Mouse (Mus musculus) embryo, embryonic 9.5 days (tissue): ENCODE measurements around the gene Plekhf1.

Source experiments
- DNase-seq: peaks from one replicate; pipeline ENCODE4 v3.0.0-alpha.2; 2017; ENCODE audit errors: extremely low spot score

Gene Plekhf1

DNA sequence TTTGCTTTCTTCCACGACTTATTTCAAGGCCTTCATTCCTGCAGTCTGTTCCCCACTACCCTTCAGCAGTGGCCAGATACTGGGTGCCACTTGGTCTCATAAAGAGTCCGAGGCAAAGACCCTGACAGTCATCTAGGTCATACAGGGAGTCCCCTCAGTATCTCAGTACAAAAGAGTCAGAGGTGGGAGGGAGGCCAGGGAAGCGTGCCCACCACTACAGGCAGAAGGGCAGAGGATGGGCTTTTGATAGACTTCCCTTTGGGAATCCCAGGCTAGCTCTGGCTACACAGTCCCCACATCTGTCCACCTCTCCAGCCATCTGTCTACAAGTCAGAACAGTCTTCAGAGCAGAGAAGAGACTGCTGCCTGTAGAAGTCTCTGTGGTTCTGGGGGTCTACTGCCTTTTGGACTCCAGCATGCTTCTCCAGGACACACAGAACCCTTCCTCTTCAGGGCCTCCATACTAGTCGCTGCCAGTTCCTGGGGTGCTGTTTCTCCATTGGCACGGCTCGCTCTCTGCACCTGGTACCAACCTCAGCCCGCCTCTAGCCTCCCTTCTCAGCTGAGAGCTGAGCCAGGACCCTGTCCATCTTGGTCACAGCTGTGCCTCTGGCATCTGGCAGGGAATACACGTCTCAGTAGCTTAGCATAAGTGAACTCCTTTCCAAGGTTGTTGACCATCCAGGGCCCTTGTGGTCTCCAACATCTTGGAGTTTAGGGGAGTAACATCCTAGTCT, 9.0 kb downstream of the Plekhf1 start:
- no peak for DNase-seq

DNA sequence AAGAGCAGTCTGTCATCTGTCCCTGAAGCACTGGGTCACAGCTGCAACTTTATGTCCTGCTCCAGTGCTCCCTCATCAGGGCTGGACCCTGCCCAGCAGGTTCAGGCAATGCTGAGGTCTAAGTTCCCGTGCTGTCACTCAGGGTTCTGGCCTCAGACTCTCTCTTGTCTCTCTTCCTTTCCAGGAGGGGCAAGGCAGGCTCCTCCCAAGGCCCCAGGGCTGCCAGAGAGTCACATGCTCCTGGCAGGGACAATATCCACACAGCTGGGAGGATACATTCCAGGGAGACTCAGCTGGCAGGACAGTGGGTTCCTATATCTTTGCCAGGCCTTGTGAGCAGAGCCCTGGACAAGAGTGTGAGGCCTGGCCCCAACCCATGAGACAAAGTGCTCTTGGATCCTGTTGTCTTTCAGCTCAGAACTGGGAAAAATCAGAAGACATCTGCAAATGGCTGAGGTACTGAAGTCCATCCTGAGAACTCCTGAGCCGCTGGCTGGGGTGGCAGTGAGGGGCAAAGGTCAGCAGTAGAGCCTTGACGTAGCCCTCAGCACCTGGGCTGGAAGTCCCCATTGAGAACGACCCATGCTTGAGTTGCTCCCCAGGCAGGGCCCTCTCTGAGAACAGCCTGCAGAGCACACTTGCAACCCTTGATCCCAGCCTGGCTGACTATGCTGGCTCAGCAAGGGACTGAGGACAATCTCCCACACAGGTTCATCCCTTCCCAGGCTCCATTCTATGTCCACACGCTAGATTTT, 10.2 kb downstream of the Plekhf1 start:
- no peak for DNase-seq

DNA sequence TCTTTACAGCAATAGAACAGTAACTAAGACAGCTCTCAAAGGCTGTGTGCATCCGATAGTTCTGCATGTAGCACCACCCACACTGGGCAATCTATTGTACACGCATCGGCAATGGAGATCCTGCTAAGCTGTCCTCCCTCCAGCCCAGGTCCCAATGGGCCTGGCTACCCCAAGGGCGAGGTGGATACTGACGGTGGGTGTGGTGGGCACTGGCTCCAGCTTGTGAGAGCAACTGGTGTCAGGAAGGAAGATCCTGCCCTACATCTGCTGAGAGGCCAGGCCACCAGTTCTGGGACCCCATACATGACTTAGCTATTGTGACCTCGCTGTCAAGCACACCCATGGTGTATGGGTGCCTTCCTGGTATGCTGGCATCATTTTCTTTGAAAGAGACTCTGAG, 12.1 kb downstream of the Plekhf1 start:
- DNase-seq = no peak

DNA sequence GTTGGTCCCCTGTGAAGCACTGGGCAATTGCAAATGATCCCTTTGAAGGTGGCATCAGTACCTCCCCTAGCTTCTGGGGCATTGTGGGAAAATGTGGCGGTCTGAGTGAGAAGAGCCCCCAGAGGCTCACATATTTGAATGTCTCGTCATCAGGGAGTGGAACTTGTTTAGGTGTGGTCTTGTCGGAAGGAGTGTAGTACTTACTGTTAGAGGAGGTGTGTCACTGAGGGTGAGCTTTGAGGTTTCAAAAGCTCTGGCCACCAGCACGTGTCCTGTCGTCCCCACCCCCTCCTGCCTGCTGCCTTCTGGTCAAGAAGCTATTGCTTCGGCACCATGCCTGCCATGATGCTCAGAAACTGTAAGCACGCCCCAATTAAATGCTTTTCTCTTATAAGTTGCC, 12.5 kb downstream of the Plekhf1 start:
- no peak for DNase-seq

DNA sequence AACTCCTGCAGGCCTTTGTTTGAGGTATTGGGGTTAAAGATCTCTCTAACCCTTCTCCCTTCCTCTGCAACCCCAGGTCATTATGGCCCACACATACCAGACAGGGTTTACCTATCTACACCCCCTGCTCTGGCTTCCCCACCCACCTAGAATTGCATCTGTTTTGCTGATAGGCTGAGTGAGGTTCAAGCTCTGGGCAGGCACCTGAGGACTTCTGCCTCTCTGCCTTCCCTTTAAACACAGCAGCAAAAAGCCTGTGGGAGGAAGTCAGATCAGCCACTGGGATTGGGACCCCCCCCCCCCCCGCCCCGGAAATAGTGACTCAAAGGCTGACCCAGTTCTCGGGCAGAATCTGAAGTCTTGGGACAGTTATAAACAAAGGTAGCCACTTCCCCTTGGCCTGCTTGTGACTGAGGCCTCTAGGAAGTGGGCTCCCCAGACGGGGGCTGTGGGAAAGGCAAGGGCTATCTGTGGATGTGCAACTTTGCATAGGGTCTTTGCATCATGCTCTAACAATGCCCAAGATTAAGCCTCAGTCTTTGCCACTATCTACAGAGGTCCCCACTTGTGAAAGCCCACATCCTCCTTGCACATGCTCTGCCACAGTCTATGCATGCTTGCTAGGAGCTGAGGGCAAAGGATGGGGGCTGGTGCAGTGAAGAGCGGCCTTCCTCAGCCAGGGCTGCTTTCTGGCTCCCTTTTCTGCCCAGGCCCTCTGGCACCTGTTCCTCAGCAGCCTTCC, 13.2 kb downstream of the Plekhf1 start:
- DNase-seq = no peak

DNA sequence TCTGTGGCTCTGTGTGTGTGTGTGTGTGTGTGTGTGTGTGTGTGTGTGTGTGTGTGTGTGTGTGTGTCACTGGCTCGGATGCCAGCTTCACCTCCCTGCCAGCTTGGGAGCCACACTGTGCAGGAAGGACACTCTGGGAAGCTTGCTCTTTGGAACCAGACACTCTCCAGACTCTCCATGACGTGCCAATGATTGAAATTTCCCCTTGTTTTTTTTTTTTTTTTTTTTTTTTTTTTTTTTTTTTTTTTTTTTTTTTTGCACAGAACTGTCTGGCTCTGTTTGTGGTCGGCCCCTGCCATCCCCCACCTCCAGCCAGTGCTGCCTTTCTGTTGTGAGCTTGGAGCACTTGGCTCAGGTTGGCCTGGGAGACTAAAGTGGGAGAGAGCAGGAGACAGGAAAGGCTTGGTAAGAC, 15.2 kb downstream of the Plekhf1 start:
- no peak for DNase-seq

DNA sequence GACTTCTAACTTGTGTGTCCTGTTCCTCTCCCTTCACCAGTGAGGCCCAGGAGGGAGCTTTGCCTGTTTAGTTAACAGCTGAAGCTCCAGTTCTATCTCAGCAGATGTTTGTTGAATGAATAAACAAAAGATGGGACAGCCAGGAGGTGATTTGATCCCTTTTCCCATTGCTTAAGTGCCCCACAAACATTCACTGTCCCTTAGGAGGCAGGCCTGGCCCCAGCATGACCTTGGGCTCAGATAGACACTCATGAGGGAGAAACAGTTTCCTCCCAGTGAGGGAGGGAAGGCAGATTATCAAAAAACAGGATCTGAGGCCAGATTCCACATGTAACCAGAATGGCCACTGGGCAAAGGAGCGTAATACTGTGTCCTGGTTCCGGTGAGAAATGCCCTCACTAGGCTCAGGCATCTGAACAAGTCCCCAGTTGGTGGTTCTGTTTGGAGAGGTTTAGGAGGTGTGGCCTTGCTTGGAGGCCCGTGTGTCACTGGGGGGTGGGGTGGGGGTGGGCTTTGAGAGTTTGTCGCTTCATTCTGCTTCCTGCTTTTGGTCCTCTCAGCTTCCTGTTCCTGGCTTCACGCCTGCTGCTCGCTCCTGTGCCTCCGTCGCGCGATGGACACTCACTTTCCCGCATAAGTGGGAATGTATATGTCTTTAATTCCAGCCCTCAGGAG, 18.2 kb downstream of the Plekhf1 start:
- DNase-seq = no peak

DNA sequence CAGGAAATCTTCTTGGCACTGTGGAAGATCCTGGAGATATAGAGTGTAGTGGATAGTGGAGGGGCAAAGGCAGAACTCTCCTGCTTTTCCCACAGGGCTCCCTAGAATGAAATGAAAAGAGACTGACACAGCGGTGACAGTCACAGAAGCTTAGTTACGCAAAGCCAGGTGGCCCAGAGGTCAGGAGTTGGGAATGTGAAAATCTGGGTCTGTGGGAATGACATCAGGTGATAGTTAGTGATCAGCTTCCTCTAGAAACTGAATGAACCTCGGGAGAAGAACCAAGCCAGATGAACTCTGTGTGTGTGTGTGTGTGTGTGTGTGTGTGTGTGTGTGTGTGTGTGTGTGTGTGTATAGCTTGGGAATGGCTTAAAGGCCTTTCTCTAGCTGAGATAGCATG, 18.8 kb downstream of the Plekhf1 start:
- DNase-seq = no peak

DNA sequence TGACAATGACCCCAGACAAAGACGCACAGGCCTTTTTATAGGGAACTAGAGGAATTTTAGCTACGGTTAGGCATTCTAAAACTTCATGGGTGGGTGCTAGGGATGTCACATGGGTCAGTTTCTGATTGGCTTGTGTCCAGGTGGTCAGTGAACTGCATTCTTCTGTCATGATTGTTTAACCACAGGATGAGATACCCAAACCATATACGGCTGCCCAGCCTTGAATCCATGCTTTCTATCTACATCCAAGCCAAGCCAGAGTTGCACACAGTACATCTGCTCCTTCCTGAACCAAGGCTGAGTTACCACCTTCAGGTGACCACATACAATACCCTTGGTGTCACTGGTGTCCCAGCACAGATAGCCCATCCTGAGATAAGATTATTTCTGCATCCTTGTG, 21.3 kb downstream of the Plekhf1 start:
- no peak for DNase-seq

DNA sequence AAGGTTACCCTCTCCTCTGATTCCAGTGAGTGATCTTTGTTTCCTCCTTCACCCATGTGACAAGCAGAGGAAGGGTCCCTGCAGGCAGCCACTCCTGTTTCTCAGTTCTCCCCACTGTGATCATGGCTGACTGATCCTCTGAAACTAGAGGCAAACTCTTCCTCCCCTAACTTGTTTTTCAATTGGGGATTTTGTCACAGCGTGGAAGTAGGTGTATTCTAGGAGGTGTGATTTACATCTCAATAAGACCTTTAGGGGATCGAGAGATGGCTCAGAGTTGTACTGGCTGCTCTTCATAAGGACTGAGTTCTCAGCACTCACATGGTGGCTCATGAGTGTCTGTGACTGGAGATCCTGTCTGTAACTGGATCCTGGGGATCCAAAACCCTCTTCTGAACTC, 22.0 kb downstream of the Plekhf1 start:
- no peak for DNase-seq

DNA sequence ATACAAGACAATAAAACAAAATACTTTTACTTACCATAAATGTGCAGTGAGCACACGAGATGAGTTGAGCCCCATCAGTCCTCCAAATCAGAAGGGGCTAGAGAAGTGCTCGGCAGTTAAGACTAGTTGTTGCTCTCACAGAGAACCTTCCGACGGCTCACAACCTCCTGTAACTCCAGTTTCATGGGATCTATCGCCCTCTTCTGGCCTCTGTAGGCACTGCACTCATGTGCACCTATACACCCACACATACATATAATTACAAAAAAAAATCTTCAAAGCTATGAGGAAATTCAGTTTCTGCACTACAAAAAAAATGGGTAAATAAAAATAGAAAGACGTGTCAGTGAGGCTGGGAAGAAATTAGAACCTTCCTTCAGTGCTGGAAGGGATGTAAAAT, 23.5 kb downstream of the Plekhf1 start:
- DNase-seq = no peak

DNA sequence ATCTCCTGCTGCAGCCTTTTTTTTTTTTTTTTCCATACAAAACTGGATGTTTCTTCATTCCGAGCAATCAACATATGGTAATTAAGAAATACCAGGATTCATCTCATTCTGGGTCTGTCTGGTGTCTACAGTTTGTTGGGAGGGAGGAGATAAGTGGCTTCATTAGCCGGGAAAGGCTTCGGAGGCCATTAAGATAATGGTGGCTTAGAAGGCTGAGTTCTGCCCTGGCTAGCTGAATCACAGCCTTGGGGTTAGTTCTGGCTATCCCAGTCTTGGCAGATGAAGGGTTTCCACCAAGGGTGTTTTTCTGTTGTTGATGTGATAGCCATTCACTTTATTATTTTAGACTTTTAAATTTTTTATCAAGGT, 26.5 kb downstream of the Plekhf1 start:
- no peak for DNase-seq

DNA sequence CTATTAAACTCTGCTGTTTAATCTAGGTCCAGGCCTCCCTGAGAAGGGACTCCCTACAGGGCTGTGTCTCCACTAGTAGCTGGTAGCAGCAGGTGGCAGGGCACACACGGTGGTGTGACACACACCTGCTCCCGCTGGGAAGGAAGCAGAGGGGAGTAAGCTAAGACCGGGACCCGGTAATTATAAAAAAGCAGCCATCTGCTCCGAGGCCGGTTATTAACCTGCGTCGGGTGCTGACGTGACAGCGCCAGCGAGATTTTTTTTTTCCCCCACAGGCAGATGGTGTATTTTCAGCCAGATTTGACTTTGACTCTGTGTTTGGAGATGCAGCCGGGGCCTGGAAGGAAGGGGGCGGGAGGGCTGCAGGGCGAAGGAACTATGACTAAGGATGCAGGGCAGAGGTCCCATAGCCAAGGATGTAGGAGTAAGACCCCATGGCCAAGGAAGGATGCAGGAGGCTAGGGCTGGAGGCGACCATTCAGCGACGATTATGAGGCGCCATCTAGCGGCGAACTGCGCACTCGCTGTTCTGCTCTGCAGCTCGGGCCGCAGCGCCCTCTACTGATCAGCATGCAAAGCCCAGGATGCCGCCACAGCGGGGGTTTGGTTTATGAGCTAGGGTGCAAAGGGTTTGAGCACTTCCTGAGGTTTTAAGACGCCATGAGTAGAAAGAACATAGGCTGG, 27.1 kb downstream of the Plekhf1 start:
- peak; percentile 87 for DNase-seq

DNA sequence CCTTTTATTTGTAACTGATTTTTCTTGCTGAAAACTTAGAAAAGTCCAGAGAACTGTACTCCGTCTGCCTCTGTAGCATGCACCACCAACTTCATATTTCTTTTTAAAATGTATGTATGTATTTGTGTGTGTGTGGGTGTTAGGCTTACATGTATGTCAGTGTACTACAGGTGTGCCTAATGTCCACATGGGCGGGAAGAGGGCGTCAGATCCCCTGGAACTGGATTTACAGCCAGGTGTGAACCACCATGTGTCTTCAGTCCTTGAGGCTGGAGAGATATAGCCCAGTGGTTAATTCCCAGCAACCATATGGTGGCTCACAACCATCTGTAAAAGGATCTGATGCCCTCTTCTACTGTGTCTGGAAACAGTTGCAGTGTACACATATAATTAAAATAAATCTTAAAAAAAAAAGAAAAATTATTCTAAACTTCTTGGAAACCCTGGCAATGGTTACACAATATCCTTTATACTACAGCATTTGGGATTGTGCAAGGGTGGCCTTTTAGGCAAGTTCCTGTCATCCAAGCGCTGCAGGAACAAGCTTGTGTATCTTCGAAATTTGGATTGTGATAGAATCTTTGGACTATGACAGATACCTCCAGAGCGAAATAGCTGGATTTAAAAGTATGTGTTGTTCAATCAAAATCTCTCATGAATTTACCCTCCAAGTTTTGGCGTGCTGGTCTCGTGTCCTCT, 27.8 kb downstream of the Plekhf1 start:
- DNase-seq = no peak

DNA sequence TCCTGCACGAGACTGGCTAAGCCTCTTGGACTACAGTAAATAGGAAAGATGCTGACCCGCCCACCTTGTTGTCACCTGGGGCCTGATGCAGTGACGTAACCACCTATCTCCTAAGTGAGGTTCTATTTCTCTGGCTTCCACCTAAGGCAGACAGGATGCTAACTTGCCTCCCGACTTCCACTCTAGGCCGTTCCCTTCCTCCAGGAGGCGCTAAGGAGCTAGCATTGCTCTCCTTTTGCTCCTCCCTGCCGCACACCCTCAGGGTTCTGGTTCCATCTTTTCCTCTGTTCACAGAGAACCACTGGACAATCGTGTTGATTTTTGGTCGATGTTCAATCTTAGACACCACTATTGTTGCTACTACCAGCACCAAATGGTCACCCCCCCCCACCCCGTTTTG, 36.2 kb downstream of the Plekhf1 start:
- DNase-seq = no peak

DNA sequence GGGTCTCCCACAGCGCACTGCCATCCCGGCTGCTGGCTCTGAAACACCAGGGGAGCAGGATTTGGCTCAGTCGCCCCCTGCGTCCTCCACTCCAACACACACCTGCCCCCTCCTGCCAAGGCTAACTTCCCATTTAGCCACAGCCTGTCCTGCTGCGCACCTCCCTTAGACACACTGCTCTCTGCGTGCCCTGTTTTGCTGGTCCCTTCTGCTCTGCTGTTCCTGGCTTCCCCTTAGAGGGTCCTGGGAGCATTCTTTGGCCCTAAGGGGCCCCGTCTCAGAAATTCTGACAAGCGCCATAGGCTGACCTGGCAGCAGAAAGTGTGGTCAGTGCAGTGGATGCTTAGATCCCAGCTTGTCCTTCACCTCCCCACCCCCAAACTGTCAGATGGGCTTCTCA, 36.7 kb downstream of the Plekhf1 start:
- DNase-seq = no peak

DNA sequence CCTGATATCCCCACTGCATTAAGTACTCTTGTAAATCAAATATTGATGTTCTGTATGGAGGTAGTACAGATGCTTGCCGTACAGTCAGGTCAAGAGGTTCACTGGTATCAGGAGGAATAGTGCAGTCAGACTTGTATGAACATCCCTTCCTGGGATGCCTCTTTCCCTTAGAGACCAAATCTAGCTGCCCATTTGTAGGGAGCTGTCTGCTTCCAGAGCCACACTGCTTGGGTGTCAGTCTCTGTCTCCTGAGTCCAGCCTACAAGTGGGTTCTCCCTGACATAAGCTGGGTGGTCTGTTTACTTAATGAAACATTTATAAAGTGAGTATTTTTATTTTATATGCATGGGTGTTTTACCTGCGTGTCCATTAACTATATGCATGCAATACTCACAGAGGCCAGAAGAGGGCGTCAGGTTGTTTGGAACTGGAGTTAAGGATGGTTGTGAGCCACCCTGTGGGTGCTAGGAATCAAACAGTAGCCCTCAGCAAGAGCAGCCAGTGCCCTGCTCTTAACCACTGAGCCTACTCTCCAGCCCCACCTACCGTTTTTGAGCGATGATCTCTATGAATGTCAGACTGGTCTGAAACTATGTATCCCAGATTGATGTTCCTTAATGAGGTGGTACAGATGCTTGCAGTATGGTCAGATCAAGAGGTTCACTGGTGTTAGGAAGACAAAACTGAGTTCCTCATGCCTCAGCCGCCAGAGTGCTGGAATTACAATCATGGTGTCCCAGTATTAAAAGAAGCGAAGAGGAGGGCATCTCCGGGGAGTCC, 37.6 kb downstream of the Plekhf1 start:
- DNase-seq = no peak

DNA sequence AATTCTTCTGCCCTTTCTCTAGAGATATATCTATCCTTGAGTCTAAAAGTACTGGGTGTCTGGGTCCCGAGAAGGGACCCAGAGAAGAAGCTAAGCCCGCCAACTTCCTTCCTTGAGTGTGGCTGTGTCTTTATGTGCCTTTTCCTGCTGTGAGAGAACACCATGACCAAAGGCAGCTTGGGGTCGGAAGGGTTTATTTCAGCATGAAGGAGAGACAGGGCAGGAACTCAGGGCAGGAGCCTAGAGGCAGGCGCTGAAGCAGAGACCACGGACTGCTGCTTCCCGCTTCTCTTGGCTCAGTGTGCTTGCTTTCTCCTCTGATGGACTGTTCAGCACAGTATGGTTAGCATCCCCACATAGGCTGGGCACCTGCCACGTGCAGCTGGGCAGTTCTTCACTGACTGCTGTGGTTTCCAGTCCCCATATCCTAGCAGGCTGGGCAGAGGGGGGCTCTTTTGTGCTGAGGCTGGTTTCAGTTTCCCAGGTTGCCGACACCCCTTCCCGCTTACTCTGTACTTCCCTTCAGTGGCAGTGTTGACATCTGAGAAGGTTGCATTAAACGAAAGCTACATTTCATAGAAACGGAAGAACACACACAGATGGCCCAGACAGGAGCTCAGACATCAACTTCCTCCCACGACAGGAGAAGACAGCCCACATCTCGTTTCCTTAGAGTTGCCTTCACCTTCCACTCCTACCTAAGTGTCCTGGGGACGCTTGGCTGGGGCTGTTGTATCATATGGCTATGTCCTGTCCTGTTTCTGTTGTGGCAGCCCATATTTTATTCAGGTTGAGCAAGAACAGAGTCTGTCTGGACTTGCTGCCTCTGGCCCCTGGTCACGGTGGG, 38.5 kb downstream of the Plekhf1 start:
- no peak for DNase-seq
